Mouse (Mus musculus) kidney, adult 9 months (tissue): ENCODE measurements around the gene Sfmbt1.

Source experiments
- DNase-seq: peaks from one replicate; pipeline ENCODE4 v3.0.0; 2022

Sfmbt1 gene

GRCm38 (mm10) chr14:30826174-30827140 is 111.8 kb downstream of the Sfmbt1 start:
- no peak for DNase-seq

- no peak for DNase-seq
Observed at GRCm38 (mm10) chr14:30827480-30827879, 112.8 kb downstream of the Sfmbt1 start.

GRCm38 (mm10) chr14:30828077-30828476 is 113.4 kb downstream of the Sfmbt1 start:
- DNase-seq, result no peak

GRCm38 (mm10) chr14:30828635-30829460 is 114.2 kb downstream of the Sfmbt1 start:
- peak; percentile 34 for DNase-seq

- DNase-seq, result no peak
Observed at GRCm38 (mm10) chr14:30837416-30837996, 122.9 kb downstream of the Sfmbt1 start.

GRCm38 (mm10) chr14:30843701-30844100 is 129.1 kb downstream of the Sfmbt1 start:
- DNase-seq, result no peak

GRCm38 (mm10) chr14:30850504-30850903 is 135.9 kb downstream of the Sfmbt1 start:
- no peak for DNase-seq

GRCm38 (mm10) chr14:30852325-30852724 is 137.7 kb downstream of the Sfmbt1 start:
- DNase-seq, result no peak

- no peak for DNase-seq
Observed at GRCm38 (mm10) chr14:30855316-30855715, 140.7 kb downstream of the Sfmbt1 start.

- no peak for DNase-seq
Observed at GRCm38 (mm10) chr14:30856885-30857507, 142.3 kb downstream of the Sfmbt1 start.

- DNase-seq, result peak; percentile 54
Observed at GRCm38 (mm10) chr14:30857990-30858389, 143.3 kb downstream of the Sfmbt1 start.

GRCm38 (mm10) chr14:30861421-30862125 is 146.9 kb downstream of the Sfmbt1 start:
- peak; percentile 24 for DNase-seq

GRCm38 (mm10) chr14:30862368-30862767 is 147.7 kb downstream of the Sfmbt1 start:
- DNase-seq, result no peak

GRCm38 (mm10) chr14:30865311-30865710 is 150.7 kb downstream of the Sfmbt1 start:
- peak; percentile 30 for DNase-seq

GRCm38 (mm10) chr14:30867042-30867441 is 152.4 kb downstream of the Sfmbt1 start:
- peak; percentile 76 for DNase-seq

- no peak for DNase-seq
Observed at GRCm38 (mm10) chr14:30868826-30869225, 154.2 kb downstream of the Sfmbt1 start.

GRCm38 (mm10) chr14:30869391-30869801 is 154.7 kb downstream of the Sfmbt1 start:
- no peak for DNase-seq

GRCm38 (mm10) chr14:30870206-30871147 is 155.8 kb downstream of the Sfmbt1 start:
- DNase-seq, result no peak
